Mouse (Mus musculus) gastrocnemius, postnatal 25 days (tissue): Measurements from ENCODE around the gene Prss40. TPM values are rescaled to one million over a fixed set of nuclear protein-coding genes. Genes with fewer than 3 reads are reported as not detected.

ENCODE experiments used
- DNase-seq: peaks from one replicate; pipeline ENCODE4 v3.0.0; 2022
- long read RNA-seq, 2 experiments: library from polyadenylated mRNA; stranded (forward); transcript quantifications; one replicate each; pipeline ENCODE4 v2.0.0; 2021
- total RNA-seq, 2 experiments: library from RNA; stranded (reverse); gene quantifications; 1 replicate in 1 of 2; 2 replicates in 1 of 2; pipeline ENCODE4 v1.2.3; 2021

Gene Prss40
- total RNA-seq = not detected
- long read RNA-seq, experiment 1 = 0 reads
- long read RNA-seq, experiment 2 = 0 reads

DNA sequence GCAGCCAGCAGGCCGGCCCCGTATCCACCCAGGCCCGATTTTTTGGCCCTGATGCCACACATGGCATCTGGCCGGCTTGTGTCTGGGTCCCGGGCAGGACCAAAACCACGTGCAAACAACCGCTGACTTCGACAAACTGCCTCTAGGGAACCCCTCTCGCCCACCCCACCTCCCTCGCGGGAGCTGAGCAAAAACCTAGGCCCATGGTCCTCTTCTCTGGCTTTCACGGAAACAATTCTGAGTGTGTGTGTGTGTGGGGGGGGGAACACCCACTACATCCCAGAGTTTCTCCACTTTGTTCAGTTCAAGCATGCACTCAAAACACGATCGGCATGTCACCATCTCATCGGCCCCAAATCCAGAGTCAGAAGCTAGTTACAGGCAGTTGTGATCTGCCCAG, at the start of gene Prss40:
TSS of gene Prss40 (minus strand) at position 101 of the 400 bp plus-strand sequence.
- DNase-seq = no peak

DNA sequence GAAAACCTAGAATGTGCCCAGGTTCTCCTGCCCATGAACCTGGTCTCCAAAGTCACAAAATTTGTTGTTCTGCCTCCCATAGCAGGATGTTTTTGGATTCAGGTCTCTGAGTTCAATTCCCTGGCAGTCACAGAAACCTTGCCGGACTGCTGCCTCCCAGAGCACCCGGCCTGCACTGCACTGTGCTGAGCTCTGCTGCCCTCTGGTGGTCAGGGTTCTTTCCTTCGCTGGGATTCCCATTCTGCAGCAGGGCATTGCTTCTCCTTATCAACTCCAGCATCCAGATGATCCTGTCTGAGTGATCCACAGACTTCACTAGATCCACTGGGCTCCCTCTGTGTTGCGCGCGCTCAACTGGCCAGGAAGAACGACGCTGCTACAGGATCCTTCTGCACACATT, 41.6 kb upstream of the Prss40 start:
- peak; percentile 20 for DNase-seq

DNA sequence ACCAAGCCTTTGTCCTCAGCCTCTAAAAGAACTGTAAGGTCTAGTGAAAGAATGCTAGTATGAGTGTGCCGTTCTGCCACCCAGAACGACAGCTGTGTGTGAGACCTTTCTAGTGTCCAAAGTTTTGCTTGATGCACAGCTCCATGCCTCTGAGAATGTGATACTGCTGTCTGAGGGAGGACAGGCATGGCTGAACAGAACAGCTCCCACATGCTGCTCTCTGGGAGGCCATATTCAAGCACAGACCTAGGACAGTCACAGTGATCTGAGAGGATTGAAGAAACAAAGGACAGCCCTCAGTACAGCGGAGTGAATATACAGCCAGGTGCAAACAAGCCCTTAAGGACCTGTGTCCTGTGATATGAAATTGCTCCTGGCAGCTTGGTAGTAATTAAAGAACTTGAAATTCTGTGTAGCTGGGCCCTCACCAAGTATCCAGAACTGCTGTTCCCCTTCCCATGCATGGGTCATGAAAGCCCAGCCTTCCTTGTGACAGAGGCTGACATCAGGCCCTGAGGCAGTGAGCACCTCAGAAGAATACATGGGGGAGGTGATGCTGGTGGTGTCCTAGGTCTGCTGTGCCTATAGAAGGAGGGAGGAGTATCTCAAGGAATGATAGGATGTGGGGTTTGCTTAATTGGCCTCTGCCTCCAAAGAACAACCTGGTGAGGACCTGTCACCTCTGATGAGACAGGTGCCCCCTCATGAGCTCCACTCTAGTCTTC, 40.7 kb upstream of the Prss40 start:
- DNase-seq = no peak

DNA sequence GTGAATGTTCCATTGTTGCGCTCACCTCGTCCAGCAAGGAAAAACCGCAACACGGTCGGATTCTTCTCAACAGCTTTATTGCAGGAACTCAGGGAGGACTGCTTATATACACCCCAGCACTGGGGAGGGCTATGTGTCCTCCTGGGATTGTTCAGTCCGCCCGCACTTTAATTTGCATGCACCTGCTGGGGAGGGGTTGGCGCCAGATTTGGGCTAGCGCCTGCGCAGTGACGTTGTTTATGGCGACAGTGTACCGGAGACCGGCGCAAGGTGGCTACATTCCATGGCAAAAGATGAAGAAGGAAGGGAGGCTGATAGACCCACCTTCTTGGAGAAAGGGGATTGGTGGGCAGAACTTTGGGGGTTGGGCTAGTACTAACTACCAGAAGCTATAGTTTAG, 39.3 kb upstream of the Prss40 start:
- no peak for DNase-seq

DNA sequence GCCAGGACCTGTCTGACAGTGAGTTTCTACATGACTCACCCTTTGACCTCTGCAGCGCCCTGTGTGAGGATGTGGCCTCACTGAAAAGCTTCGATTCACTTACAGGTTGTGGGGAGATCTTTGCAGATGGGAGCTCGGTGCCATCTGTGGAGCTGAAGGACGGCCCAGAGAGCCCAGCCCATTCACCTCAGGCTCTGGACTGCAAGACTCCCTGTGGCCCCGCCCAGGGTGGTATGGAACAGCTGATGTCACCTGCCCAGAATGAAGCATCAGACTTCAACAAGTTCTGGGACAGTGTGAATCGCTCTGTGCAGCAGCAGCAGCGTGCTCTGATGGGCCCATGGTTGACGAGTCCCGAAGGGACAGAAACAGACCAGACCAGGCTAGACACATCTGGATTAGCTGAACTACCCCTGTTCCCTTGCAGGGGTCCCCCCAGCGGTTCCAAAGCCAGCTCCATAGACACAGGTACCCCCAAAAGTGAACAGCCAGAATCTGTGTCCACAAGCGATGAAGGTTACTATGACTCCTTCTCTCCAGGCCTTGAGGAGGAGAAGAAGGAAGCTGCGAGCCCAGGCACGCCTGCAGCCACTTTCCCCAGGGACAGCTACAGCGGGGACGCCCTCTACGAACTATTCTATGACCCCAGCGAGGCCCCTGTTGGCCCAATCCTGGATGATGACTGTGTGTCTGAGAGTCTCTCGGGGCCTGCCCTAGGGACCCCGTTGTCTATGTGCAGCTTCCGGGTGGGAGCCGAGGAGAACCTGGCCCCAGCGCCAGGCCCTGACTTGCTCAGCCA, 26.8 kb upstream of the Prss40 start:
- DNase-seq = no peak

DNA sequence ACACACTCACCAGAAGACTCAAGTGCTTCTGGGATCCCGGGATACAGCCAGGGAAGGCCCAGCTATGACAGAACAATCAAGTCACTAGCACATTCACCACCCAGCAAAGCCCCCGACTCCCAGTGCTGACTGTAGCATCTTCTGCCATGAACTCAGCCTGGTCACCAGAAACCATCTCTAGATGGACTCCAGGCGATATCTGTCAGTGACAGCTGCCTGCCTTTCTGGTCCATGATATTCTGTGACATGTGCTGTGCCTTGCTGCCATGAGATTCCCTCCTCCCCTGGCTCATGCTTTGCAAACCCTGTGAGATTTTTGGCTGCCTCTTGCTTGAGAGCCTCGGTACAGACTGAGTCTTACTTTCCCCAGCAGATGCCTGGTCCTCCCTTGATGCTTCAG, 24.0 kb upstream of the Prss40 start:
- DNase-seq = no peak

DNA sequence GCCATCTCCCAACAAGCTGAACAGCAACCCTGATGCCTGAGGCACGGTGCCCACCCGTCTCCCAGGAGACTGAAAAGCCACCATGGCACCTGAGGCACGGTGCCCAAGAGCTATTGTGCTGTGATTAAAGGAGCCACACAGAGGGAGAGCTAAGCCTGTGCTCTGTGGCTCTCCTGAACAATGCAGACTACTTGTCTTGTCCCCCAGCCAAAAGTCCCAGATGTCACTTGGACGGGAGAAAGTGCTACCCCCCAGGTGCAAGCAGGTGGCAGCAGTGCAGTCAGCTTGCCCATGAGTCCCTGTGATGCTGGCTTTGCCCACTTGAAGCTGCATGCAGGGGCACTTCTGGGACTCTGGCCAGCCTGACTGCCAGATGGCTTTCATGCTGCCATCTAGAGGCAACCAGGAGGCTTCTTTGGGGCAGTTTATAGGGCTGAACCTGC, 23.1 kb upstream of the Prss40 start:
- DNase-seq = no peak

DNA sequence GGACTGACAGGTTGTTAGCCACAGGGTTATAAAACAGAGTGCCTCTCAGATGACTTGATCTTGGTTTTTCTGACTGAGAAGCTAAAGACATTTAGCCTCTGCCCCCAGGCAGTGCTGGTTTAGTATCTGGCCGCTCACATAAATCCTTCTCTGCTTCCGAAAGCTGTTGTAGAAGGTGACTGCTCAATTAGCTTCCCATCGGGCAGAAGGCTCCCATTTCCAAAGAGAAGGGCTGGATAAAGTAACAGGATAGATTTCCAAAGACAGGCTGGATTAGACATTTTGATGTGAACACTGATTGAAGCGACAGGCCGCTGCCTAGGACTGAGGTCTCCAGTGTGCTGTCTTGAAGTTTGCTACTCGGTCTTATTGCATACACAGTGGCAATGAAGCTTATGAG, 21.5 kb upstream of the Prss40 start:
- DNase-seq = no peak

DNA sequence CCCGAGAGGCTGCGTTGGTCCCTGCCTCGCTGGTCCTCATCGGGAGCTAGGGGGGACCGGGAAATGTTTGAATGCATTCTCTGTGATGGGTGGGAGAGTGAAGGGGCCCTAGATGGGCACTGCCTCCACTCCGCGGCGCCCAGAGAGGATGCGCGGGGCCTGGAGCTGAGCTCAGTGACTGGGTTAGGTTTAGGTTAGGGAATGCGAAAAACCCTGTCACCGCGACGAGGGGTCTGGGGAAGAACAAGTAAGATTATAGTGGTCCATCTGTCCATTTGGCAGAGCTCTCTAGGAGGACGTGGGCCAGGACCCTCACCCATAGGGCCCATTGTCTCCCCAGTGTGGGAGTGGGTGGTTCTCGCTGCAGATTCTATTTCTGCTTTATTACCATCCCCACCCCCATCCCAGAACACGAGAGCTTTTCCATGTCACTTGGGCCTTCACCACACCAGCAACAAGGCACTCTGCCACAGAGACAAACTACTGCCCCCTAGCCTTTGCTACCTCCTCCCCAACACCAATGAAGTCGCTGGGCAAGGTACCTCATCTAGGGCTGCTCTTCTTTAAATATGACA, 19.1 kb upstream of the Prss40 start:
- no peak for DNase-seq

DNA sequence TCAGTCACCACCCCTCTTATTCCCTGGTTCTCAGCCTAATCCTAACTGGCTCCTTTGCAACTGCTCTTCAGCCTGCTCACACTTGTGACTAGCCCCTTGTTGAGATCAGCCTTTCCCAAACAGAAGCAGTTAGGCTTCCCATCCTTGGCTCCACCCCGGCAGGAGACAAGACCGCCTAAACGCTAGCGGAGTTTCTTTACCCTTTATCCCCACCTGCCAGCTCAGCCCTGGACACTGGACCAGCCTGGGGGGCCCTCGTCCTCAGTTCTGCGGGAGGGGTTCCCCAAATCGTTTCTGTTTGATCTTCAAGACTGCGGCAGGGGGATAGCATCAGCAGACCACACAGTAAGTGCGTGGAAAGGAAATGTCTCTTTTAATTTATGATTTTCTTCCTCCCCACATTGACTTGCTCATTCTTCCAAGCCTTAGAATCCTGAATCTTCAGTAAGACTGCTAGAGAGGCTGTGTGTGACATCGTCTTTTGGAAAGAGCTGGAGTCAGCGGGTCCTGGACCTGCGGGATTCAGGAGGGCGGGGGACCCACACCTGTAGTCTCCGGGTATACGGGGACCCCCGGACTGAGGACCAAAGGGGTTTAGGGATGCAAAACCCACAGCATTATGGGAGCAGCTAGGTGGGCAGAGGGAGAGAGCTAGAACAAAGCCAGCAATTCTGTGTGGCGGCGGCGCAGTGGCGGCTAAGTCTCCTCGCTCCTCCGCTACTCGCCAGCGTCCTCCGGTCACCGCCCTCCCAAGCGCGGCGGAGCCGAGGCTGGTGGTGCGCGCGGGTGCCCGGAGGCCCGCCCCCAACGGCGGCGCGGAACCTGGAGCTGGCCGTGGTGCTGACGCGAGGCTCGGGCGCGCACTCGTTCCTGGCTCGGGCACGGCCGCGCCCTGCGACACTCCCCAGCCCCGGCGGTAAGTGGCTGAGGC, 18.4 kb upstream of the Prss40 start, which contains the start of gene Amer3:
TSS of gene Amer3 (plus strand) at position 807 of the 931 bp plus-strand sequence.
- peak; percentile 32 for DNase-seq

DNA sequence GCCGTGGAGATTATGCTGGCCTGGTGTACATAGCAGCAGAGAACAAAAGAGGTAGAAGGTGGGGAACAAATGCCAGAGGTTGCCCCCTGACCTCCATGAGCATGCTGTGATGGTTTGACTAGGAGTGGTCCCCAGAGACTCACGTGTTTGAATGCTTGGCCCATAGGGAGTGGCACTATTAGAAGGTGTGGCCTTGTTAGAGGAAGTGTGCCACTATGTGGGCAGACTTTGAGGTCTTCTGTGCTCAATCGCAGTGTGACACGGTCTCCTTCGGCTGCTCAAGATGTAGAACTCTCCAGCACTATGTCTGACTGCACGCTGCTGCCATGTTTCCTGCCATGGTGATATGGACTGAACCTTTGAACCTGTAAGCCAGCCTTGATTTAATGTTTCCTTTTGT, 12.5 kb upstream of the Prss40 start:
- DNase-seq = no peak

DNA sequence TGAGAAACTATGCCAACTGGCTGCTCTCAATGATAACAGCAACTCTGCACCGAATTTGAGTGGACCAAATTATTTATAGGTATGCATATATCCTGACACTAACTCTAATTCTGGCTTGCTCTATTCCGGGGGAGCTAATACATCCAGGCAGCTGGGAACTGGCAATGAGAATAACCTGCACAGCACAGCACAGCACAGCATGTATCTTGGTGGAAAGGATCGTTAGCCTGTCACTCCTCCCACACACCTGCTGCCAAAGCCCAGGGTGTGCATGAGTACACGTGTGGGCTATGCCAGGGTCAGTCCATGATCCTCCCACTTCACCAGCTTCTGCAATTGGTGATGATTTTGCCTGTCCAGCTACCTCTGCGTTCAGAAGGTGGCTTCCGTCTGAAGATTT, 10.7 kb upstream of the Prss40 start:
- DNase-seq = no peak

DNA sequence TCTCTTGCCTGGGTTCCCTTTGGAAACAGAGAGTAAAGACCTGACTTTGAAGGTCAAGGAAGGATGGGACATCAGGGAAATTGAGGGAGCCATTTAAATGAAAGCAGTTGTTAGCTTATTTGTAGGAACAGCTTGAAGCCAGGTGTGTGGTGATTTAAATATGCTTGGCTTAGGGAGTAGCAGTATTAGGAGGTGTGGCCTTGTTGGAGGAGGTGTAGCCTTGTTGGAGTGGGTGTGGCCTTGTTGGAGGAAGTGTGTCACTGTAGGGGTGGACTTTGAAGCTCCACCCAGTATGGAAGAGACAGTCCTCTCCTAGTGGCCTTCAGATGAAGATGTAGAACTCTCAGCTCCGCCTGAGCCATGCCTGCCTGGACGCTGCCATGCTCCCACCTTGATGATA, 9.1 kb upstream of the Prss40 start:
- no peak for DNase-seq

DNA sequence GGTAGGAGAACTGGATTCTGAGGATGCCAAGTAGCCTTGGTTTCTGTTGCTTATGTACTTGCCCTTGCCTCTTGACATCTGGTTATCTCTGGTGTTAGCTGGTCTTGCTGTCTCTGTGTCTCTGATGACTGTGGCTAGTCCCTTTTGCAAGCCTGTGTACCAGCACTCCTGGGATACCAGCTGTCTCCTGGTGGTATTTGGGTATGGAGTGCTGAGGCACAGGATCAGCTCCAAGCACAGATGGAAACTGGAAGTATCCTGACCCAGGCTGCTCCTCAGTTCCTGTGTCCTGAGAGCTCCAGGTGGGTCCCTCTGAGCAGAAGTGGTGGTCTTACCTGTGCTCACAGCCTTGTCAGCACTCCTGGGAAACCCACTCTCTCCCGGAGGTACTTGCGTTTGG, 7.4 kb upstream of the Prss40 start:
- DNase-seq = no peak

DNA sequence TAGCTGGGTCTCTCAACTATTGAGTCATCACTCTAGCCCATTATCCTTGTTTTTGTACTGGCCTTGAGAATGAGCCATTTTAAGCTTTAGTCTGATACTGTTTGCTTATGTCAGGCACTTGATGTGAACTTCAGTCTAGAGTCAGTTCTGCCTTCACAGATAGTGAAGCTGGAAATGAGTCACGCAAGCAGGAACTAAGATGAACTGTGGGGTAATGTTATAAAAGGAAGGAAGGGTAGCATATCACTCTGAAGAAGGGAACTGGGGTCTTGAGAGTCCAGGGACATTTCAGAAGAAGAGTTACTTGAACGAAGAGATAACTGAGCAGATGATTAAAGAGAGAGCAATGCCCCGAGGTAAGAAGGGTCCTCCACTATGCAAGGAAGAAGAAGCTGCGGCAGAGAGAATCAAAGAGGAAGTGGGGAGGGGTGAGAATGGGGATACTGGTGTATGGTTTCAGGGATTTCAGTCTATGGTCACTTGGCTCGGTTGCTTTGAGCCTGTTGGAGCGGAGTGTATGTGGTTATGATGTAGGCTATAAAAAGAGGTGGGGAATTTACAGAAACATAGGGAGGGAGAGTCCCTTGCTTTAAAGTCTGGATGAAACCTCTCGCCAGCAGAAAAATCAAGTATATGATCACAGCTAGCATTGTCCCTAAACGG, 3.8 kb upstream of the Prss40 start:
- DNase-seq = no peak

DNA sequence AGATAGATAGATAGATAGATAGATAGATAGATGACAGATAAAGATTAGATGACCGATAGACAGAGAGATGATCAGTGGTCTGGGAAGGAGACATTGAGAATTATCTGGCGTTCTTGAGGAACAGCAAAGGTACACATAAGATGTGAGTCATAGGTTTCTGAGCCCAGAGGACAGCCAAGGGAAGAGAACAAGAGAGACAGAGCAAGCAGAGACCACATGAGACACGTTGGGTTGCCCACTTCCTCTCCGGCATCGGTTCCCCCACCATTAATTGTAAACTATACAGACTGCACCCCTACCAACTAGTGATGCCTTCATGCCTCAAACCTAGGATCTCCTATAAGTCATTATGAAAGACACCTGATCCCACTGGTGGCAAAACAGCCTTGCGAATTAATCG, 6.5 kb downstream of the Prss40 start:
- DNase-seq = no peak

DNA sequence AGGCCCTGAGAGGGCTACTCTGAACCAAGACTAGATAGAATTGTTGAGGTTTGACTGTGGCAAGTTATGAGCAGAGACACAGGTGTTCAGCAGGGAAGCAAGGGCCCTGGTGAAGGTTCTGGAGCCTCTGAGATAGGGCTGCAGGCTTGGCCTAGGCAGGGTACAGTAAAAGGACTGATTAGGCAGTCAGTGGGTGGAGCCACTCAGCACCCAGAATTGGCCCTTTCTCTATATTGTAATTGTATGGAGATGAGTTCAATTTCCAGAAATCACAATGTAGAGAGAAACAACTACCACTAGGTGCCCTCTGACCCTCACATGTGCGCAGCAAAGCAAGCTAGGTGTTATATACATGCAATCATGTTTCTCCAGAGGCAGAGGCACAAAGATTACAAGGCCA, 7.1 kb downstream of the Prss40 start:
- DNase-seq = no peak

DNA sequence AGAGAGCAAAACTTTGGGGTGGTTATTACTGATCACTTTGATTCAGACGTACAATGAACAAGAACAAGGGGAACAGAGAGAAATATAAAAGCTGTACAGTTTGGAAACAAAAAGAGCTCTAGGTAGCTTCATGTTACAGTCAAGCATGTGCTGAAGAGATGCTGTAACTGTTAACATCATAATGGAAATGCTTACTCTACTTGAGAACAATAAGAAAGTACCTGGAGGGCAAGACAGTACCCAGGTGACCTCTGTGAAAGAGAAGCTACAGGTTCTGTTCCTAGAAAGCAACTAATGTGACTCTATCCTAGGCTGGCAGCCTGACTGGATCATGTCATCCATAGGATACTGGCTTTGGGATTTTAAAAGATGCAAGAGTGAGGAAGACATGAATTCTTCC, 13.7 kb downstream of the Prss40 start:
- DNase-seq = no peak

DNA sequence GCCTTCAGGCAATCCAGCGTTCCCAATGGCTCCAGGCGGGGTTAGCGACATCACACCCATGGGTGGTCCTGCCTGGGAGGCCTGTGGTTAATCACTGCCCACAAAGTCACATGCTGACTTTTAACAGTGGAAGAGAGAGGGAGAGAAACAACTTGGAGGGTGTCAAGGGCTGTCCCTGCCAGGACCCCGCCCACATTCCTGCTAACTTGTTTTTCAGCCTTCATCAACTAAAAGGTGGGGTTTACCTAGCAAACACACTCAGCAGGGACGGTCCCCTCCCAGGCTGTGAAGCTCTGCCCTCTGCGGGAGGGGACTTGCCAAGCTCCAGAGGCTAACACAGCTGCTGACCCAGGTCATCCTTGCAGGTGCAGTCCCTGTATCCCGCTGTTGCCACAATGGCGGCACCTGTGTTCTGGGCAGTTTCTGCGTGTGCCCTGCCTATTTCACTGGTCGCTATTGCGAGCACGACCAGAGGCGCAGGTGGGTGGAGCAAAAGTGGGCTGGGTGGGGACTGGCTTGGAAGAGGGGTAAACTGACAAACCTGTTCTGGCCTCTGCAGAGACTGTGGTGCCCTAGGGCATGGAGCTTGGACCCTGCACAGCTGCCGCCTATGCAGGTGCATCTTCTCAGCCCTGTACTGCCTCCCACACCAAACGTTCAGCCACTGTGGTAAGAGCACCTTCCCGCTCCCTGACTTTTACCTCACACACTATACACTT, 23.8 kb downstream of the Prss40 start:
- DNase-seq = no peak

DNA sequence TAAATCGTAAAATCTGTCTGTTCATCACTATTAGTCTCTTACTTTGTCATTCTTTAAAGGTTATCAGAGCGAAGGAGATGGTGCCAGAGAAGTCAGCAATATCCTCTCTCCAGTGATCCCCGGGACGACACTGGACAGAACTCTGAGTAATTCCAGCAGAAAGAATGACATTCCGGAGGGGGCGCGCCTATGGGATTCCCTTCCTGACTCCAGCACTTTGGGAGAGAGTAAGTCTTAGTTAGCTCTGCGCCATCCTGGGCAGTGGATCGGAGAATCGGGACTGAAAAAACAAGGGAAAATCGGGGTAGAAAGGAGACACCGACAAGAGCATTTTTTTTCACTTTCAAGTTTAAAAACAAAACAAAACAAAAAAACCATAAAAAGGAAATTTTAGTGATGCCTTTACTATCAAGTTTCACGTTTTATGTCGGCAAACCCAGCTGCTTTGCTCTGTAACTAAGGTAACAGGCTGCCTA, 24.4 kb downstream of the Prss40 start:
- no peak for DNase-seq
